Mouse (Mus musculus): ENCODE data around the gene Adgrv1.
"Not testable (repeated sequence)": the region's sequence is repeated elsewhere in the genome, so short reads cannot be mapped to it uniquely, and the experiment has no call there.

GRCm38 (mm10) chr13:81627861-81628260 lies 5.1 kb downstream of the Adgrv1 start:
- TF ChIP-seq CTCF, EP300 (IDR thresholded peaks at IDR 0.05): not testable (repeated sequence)
